Mouse (Mus musculus): ENCODE data around the gene Fgfr2. TPM values are rescaled to one million over a fixed set of nuclear protein-coding genes. Genes with fewer than 3 reads are reported as not detected.
A peak's percentile ranks its signal among the peaks of the same experiment; 100 is the strongest.

Gene Fgfr2
- total RNA-seq, 1 experiment = 37.5 TPM

DNA sequence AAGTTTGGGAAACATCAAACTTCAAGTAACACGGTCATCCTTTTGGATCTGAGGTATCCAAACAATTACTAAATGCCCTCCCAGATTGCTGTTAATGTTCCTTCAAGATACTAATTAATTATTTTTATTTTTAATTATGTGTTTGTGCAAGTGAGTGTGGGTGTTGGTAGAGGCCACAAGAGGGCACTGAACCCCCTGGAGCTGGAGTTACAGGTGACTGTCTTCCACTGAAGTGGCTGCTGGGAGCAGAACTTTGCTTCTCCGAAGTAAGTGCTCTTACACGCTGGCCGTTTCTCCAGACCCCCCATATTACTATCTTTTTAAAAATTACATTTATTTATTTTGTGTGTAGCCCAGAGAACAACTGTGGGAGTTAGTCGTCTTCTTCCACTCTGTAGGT, 193.1 kb downstream of the Fgfr2 start:
- Histone ChIP-seq H3K9ac (ENCODE audit: insufficient read depth, low read depth, low read length, poor library complexity, severe bottlenecking) (no peak overlapping the region; the same call in 1 of the 2 replicates), H3K4me1 (ENCODE audit: control insufficient read depth in 2 of 2, insufficient read depth in 2 of 2, low read length in 2 of 2, poor library complexity in 1 of 2) (0 out of 4 replicates have a peak, but pooled peaks cover 0 to 2% of the 10 kb centered on the region in 2 experiments), H3K4me3 (ENCODE audit: insufficient read depth in 1 of 2, low read depth in 1 of 2, low read length in 2 of 2, poor library complexity in 1 of 2, severe bottlenecking in 1 of 2) (peak overlapping the region; percentile 81 to 86; a peak in 3 of 4 replicates), H3K27ac (ENCODE audit: insufficient read depth, low read depth, low read length, poor library complexity, severe bottlenecking) (no peak overlapping the region), H3K36me3 (ENCODE audit: control insufficient read depth, insufficient read depth, low read length, poor library complexity, severe bottlenecking) (no peaks in the 10 kb centered on the region), H3K9me3 (ENCODE audit: control insufficient read depth, insufficient read depth, low read depth, low read length) (no peaks in the 10 kb centered on the region)
- DNase-seq (ENCODE audit: low read depth, low spot score) = no peak
- in situ Hi-C loops (cut with MboI; ENCODE audit: low sequenced_read_pairs in 2 of 2, unreplicated experiment in 2 of 2) = no loop called here
- TF ChIP-seq MAFK (IDR thresholded peaks at IDR 0.05; ENCODE audit: insufficient read depth, low read depth, low read length) (no peak), CHD2 (IDR thresholded peaks at IDR 0.05; ENCODE audit: low read depth, low read length) (no peak), HCFC1 (IDR thresholded peaks at IDR 0.05; ENCODE audit: borderline replicate concordance, insufficient read depth, low read length) (no peak), ZNF384 (IDR thresholded peaks at IDR 0.05; ENCODE audit: low read depth, low read length) (no peak), ZC3H11A (IDR thresholded peaks at IDR 0.05; ENCODE audit: borderline replicate concordance, low read depth, low read length) (no peak)

DNA sequence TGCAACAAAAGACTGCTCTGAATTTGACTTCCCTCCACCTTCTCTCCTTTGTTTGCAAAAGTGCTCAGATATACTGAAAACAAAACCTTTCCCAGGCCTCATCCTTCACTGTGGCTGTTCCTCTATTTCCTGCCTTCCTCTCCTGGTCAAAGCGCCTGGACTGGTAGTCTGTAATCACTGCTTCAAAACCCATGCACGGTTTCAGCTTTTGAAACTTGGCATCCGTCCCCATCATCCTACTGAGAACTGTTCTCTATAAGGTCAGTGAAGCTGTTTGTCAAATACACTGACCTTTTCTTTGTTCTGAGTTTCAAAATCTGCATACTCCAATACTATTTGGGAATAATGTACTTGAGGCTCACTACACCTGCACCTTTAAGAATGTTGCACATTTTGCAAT, 195.9 kb downstream of the Fgfr2 start:
- no peaks in the 10 kb centered on the region for H3K36me3 ChIP-seq (ENCODE audit: control insufficient read depth, insufficient read depth, low read length, poor library complexity, severe bottlenecking)
- H3K4me3 ChIP-seq (ENCODE audit: insufficient read depth in 1 of 2, low read depth in 1 of 2, low read length in 2 of 2, poor library complexity in 1 of 2, severe bottlenecking in 1 of 2) = no peak overlapping the region
- in situ Hi-C loops (cut with MboI; ENCODE audit: low sequenced_read_pairs in 2 of 2, unreplicated experiment in 2 of 2) = no loop called here
- no peak overlapping the region for H3K27ac ChIP-seq (ENCODE audit: insufficient read depth, low read depth, low read length, poor library complexity, severe bottlenecking)
- no peak overlapping the region for H3K9ac ChIP-seq (ENCODE audit: insufficient read depth, low read depth, low read length, poor library complexity, severe bottlenecking)
- TF ChIP-seq ZC3H11A (IDR thresholded peaks at IDR 0.05; ENCODE audit: borderline replicate concordance, low read depth, low read length) = no peak
- TF ChIP-seq CHD2 (IDR thresholded peaks at IDR 0.05; ENCODE audit: low read depth, low read length) = no peak
- no peak for TF ChIP-seq ZNF384 (IDR thresholded peaks at IDR 0.05; ENCODE audit: low read depth, low read length)
- no peak for TF ChIP-seq HCFC1 (IDR thresholded peaks at IDR 0.05; ENCODE audit: borderline replicate concordance, insufficient read depth, low read length)
- no peak for TF ChIP-seq MAFK (IDR thresholded peaks at IDR 0.05; ENCODE audit: insufficient read depth, low read depth, low read length)
- no peaks in the 10 kb centered on the region for H3K4me1 ChIP-seq (ENCODE audit: control insufficient read depth in 2 of 2, insufficient read depth in 2 of 2, low read length in 2 of 2, poor library complexity in 1 of 2)
- no peak for DNase-seq (ENCODE audit: low read depth, low spot score)
- no peaks in the 10 kb centered on the region for H3K9me3 ChIP-seq (ENCODE audit: control insufficient read depth, insufficient read depth, low read depth, low read length)

DNA sequence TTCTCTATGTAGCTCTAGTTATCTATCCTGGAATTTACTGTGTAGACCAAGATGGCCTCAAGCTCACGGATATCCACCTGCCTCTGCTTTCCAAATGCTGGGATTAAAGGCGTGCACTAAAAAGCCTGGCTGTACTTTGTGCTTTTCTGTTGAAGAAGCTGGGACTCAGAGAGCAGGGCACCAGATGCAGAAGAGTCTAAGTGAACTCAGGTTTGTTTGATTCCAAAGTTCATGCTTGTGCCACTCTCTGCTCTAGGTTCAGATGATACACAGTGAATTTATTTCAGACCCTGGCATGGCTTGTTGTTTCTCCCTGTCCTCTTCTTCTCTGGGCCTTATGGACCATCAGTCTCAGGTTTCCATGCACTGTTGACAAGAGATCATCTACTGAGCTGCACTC, 197.9 kb downstream of the Fgfr2 start:
- H3K9ac ChIP-seq (ENCODE audit: insufficient read depth, low read depth, low read length, poor library complexity, severe bottlenecking) = no peak overlapping the region
- no peak for DNase-seq (ENCODE audit: low read depth, low spot score)
- no peaks in the 10 kb centered on the region for H3K36me3 ChIP-seq (ENCODE audit: control insufficient read depth, insufficient read depth, low read length, poor library complexity, severe bottlenecking)
- in situ Hi-C loops (cut with MboI; ENCODE audit: low sequenced_read_pairs in 2 of 2, unreplicated experiment in 2 of 2) = no loop called here
- no peak overlapping the region for H3K27ac ChIP-seq (ENCODE audit: insufficient read depth, low read depth, low read length, poor library complexity, severe bottlenecking)
- TF ChIP-seq ZNF384 (IDR thresholded peaks at IDR 0.05; ENCODE audit: low read depth, low read length) (no peak), MAFK (IDR thresholded peaks at IDR 0.05; ENCODE audit: insufficient read depth, low read depth, low read length) (no peak), CHD2 (IDR thresholded peaks at IDR 0.05; ENCODE audit: low read depth, low read length) (no peak), HCFC1 (IDR thresholded peaks at IDR 0.05; ENCODE audit: borderline replicate concordance, insufficient read depth, low read length) (no peak), ZC3H11A (IDR thresholded peaks at IDR 0.05; ENCODE audit: borderline replicate concordance, low read depth, low read length) (no peak)
- no peaks in the 10 kb centered on the region for H3K9me3 ChIP-seq (ENCODE audit: control insufficient read depth, insufficient read depth, low read depth, low read length)
- H3K4me3 ChIP-seq (ENCODE audit: insufficient read depth in 1 of 2, low read depth in 1 of 2, low read length in 2 of 2, poor library complexity in 1 of 2, severe bottlenecking in 1 of 2) = no peak overlapping the region
- no peaks in the 10 kb centered on the region for H3K4me1 ChIP-seq (ENCODE audit: control insufficient read depth in 2 of 2, insufficient read depth in 2 of 2, low read length in 2 of 2, poor library complexity in 1 of 2)

DNA sequence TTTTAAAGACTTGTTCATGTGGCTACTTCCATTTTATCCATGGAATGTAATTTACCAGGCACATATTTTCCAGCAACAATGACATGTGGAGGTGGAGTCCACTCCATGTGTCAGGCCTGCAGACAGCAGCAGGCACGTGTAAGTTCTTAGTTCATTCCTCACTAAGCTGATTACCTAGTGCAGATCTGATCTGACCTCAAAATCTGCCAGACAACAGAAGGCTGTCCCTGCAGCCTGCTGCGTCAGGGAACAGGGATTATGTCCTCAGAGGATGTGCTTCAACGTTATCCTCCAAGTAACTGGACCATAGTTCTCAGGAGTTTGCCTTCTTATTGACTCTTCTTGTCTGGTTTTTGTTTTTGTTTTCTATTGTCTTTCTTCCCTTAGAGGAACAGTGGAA, 201.2 kb downstream of the Fgfr2 start:
- in situ Hi-C loops (cut with MboI; ENCODE audit: low sequenced_read_pairs in 2 of 2, unreplicated experiment in 2 of 2) = no loop called here
- Histone ChIP-seq H3K4me3 (ENCODE audit: insufficient read depth in 1 of 2, low read depth in 1 of 2, low read length in 2 of 2, poor library complexity in 1 of 2, severe bottlenecking in 1 of 2) (no peak overlapping the region), H3K9me3 (ENCODE audit: control insufficient read depth, insufficient read depth, low read depth, low read length) (no peaks in the 10 kb centered on the region), H3K4me1 (ENCODE audit: control insufficient read depth in 2 of 2, insufficient read depth in 2 of 2, low read length in 2 of 2, poor library complexity in 1 of 2) (no peaks in the 10 kb centered on the region), H3K36me3 (ENCODE audit: control insufficient read depth, insufficient read depth, low read length, poor library complexity, severe bottlenecking) (0 out of 2 replicates have a peak, but pooled peaks cover 2% of the 10 kb centered on the region), H3K27ac (ENCODE audit: insufficient read depth, low read depth, low read length, poor library complexity, severe bottlenecking) (no peak overlapping the region), H3K9ac (ENCODE audit: insufficient read depth, low read depth, low read length, poor library complexity, severe bottlenecking) (no peak overlapping the region)
- TF ChIP-seq MAFK (IDR thresholded peaks at IDR 0.05; ENCODE audit: insufficient read depth, low read depth, low read length) (no peak), HCFC1 (IDR thresholded peaks at IDR 0.05; ENCODE audit: borderline replicate concordance, insufficient read depth, low read length) (no peak), ZC3H11A (IDR thresholded peaks at IDR 0.05; ENCODE audit: borderline replicate concordance, low read depth, low read length) (no peak), ZNF384 (IDR thresholded peaks at IDR 0.05; ENCODE audit: low read depth, low read length) (no peak), CHD2 (IDR thresholded peaks at IDR 0.05; ENCODE audit: low read depth, low read length) (no peak)
- DNase-seq (ENCODE audit: low read depth, low spot score) = no peak

DNA sequence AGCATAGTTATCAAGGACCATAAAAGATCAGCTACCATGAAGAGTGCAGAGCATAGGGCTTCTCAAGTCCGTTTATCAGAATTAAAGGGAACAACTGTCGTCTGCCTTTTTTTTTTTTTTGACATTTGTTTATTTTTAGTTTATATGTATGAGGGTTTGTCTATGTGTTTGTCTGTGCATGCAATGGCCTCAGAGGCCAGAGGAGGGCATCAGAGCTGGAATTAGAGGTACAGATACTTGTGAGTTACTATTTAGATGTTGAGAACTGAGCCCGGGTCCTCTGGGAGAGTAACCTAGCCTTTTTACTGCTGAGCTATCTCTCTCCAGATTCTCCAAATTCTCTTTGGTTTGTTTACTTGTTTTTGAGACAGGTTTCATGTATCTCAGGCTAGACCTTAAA, 219.4 kb downstream of the Fgfr2 start:
- Histone ChIP-seq H3K4me1 (ENCODE audit: control insufficient read depth in 2 of 2, insufficient read depth in 2 of 2, low read length in 2 of 2, poor library complexity in 1 of 2) (no peaks in the 10 kb centered on the region), H3K27ac (ENCODE audit: insufficient read depth, low read depth, low read length, poor library complexity, severe bottlenecking) (no peak overlapping the region), H3K36me3 (ENCODE audit: control insufficient read depth, insufficient read depth, low read length, poor library complexity, severe bottlenecking) (no peaks in the 10 kb centered on the region), H3K9ac (ENCODE audit: insufficient read depth, low read depth, low read length, poor library complexity, severe bottlenecking) (no peak overlapping the region), H3K9me3 (ENCODE audit: control insufficient read depth, insufficient read depth, low read depth, low read length) (no peaks in the 10 kb centered on the region), H3K4me3 (ENCODE audit: insufficient read depth in 1 of 2, low read depth in 1 of 2, low read length in 2 of 2, poor library complexity in 1 of 2, severe bottlenecking in 1 of 2) (no peak overlapping the region)
- no peak for DNase-seq (ENCODE audit: low read depth, low spot score)
- in situ Hi-C loops (cut with MboI; ENCODE audit: low sequenced_read_pairs in 2 of 2, unreplicated experiment in 2 of 2) = no loop called here
- TF ChIP-seq MAFK (IDR thresholded peaks at IDR 0.05; ENCODE audit: insufficient read depth, low read depth, low read length) = no peak
- no peak for TF ChIP-seq ZC3H11A (IDR thresholded peaks at IDR 0.05; ENCODE audit: borderline replicate concordance, low read depth, low read length)
- TF ChIP-seq HCFC1 (IDR thresholded peaks at IDR 0.05; ENCODE audit: borderline replicate concordance, insufficient read depth, low read length) = no peak
- TF ChIP-seq ZNF384 (IDR thresholded peaks at IDR 0.05; ENCODE audit: low read depth, low read length) = no peak
- no peak for TF ChIP-seq CHD2 (IDR thresholded peaks at IDR 0.05; ENCODE audit: low read depth, low read length)
